In genomic region chr11:85928106-85928505, GRCm38 (mm10) we compare ENCODE assay signal across 25 mouse cellular contexts. TPM values are rescaled to one million over a fixed set of nuclear protein-coding genes. Genes with fewer than 3 reads are reported as not detected.
"Had no signal": no experiment of that assay in that cellular context is flagged by ENCODE, and none has a peak within 500 bp of the region (broad histone marks: within the 10 kb centered on the region; RNA-seq: fewer than 3 reads in every experiment).

No protein-coding gene starts in this region.

- H3K27ac ChIP-seq: gastrocnemius, adult 2 months; heart, adult 2 months; heart, embryonic 13.5 days; heart, embryonic 15.5 days; hindbrain, embryonic 13.5 days; hindbrain, embryonic 15.5 days; hindbrain, postnatal 0 days; kidney, embryonic 15.5 days; kidney, postnatal 0 days; left cerebral cortex, adult 2 months; liver, embryonic 13.5 days had no signal

- ATAC-seq: hindbrain, postnatal 0 days; intestine, embryonic 16.5 days had no signal

- H3K4me1 ChIP-seq: liver, embryonic 13.5 days had no signal

- H3K9ac ChIP-seq: heart, embryonic 13.5 days; heart, embryonic 15.5 days; hindbrain, embryonic 13.5 days; hindbrain, embryonic 15.5 days; kidney, embryonic 15.5 days; limb, embryonic 12.5 days; liver, embryonic 13.5 days had no signal

- DNase-seq: gastrocnemius, adult 2 months; gastrocnemius, postnatal 10 days; gastrocnemius, postnatal 25 days; heart, adult 2 months; heart, postnatal 14 days; heart, postnatal 36 days; kidney, adult 11 months; kidney, adult 2 months; kidney, adult 9 months; kidney, postnatal 14 days; kidney, postnatal 36 days; liver; liver, embryonic 13.5 days had no signal

- H3K4me3 ChIP-seq: gastrocnemius, adult 2 months; heart, adult 2 months; heart, embryonic 13.5 days; heart, embryonic 15.5 days; hindbrain, embryonic 13.5 days; hindbrain, embryonic 15.5 days; kidney, embryonic 15.5 days; left cerebral cortex, adult 2 months; limb, embryonic 12.5 days; liver, embryonic 13.5 days had no signal

- H3K36me3 ChIP-seq: heart, embryonic 13.5 days; heart, embryonic 15.5 days; hindbrain, embryonic 13.5 days; hindbrain, embryonic 15.5 days; kidney, embryonic 15.5 days; limb, embryonic 12.5 days; liver, embryonic 13.5 days had no signal

- H3K9me3 ChIP-seq: heart, embryonic 13.5 days; heart, embryonic 15.5 days; hindbrain, embryonic 13.5 days; hindbrain, embryonic 15.5 days; kidney, embryonic 15.5 days; limb, embryonic 12.5 days; liver, embryonic 13.5 days had no signal

RNA-seq across cellular contexts. Expression of gene Tbx4, which starts 41.9 kb away (rescaled TPM):
- total RNA-seq: granulocyte monocyte progenitor cell, adult 5-6 weeks; heart, adult 2 months; heart, postnatal 36 days had no signal
- polyA plus RNA-seq: intestine, embryonic 14.5 days; intestine, embryonic 16.5 days had no signal
